Mouse (Mus musculus) kidney, postnatal 0 days (tissue): ENCODE measurements at regions not wholly inside any gene's neighbourhood (a gene's known extent, or its start where the extent isn't known, plus 50 kb on each side); places are given as distances from the start of the nearest gene placed in this dataset.

Source experiments
- ATAC-seq: fragments of 200-750 bp; cut with Nextera tagmentation; replicated peaks from 2 replicates; pipeline ENCODE4 v1.8.0; 2017; ENCODE audit warnings: low read depth, moderate number of reproducible peaks, moderate TSS enrichment, moderate library complexity; ENCODE audit not compliant: low FRiP score
- DNase-seq: peaks from one replicate; pipeline ENCODE4 v3.0.0-alpha.2; 2016; ENCODE audit warnings: low spot score
- H3K27ac ChIP-seq: fragments of 300-500 bp; sonication (generic); 2 replicates; pipeline ENCODE4 v1.5.1; 2014; ENCODE audit warnings: mild to moderate bottlenecking
- H3K27me3 ChIP-seq: fragments of 300-500 bp; sonication (generic); 2 replicates; pipeline ENCODE4 v1.6.1; 2014; ENCODE audit warnings: low read length, mixed read lengths; ENCODE audit not compliant: insufficient read depth
- H3K36me3 ChIP-seq: fragments of 300-500 bp; sonication (generic); 2 replicates; pipeline ENCODE4 v1.6.1; 2014; ENCODE audit warnings: low read length, mixed read lengths; ENCODE audit not compliant: insufficient read depth
- H3K4me1 ChIP-seq: fragments of 300-500 bp; sonication (generic); replicated peaks from 2 replicates; pipeline ENCODE4 v1.6.1; 2014; ENCODE audit warnings: antibody characterized with exemption, low read length, mixed read lengths; ENCODE audit not compliant: insufficient read depth
- H3K4me2 ChIP-seq: fragments of 300-500 bp; sonication (generic); 2 replicates; pipeline ENCODE4 v1.6.1; 2014; ENCODE audit warnings: mild to moderate bottlenecking, low read length, moderate library complexity, mixed read lengths
- H3K4me3 ChIP-seq: fragments of 300-500 bp; sonication (generic); replicated peaks from 2 replicates; pipeline ENCODE4 v1.5.1; 2014; ENCODE audit warnings: low read depth, low read length
- H3K9ac ChIP-seq: fragments of 300-500 bp; sonication (generic); 2 replicates; pipeline ENCODE4 v1.6.1; 2014; ENCODE audit warnings: low read depth, low read length
- H3K9me3 ChIP-seq: fragments of 300-500 bp; sonication (generic); replicated peaks from 2 replicates; pipeline ENCODE4 v1.6.1; 2016; ENCODE audit warnings: low read length, inconsistent platforms, mixed read lengths
- CTCF ChIP-seq: IDR thresholded peaks from 2 replicates; pipeline ENCODE4 v1.5.1; 2016; ENCODE audit warnings: antibody characterized with exemption, low read depth, mild to moderate bottlenecking, moderate library complexity
- WGBS: fragments of 180-500 bp; shearing (Covaris S2); extraction: QIAGEN DNeasy Blood & Tissue Kit; methylation state at CpG from one replicate; pipeline ENCODE4 v1.1.7; 2014; 5-methylcytosine and 5-hydroxymethylcytosine counted together

- no peaks in the 10 kb centered on the region for H3K27me3 ChIP-seq
- H3K9ac ChIP-seq: no peak overlapping the region
- H3K36me3 ChIP-seq: no peaks in the 10 kb centered on the region
- H3K4me2 ChIP-seq: no peak overlapping the region
- no peaks in the 10 kb centered on the region for H3K4me1 ChIP-seq
- H3K9me3 ChIP-seq: no peaks in the 10 kb centered on the region
- no peak for TF ChIP-seq CTCF
- H3K4me3 ChIP-seq: no peak overlapping the region
- WGBS: 56% methylated on average over 2 of the region's 2 CpGs
- peak; percentile 64 for DNase-seq
- no peak for ATAC-seq
- no peak overlapping the region for H3K27ac ChIP-seq
Observed at GRCm38 (mm10) chr3:81482742-81483141, 446.5 kb downstream of the Pdgfc start.

GRCm38 (mm10) chr3:81483363-81483762 lies 447.1 kb downstream of the Pdgfc start:
- 45% methylated on average over 2 of the region's 2 CpGs for WGBS

GRCm38 (mm10) chr3:81505316-81505715 lies 427.1 kb upstream of the Ctso start:
- ATAC-seq (no peak), DNase-seq (no peak)
- Histone ChIP-seq H3K4me3 (no peak overlapping the region), H3K27me3 (no peaks in the 10 kb centered on the region), H3K36me3 (no peaks in the 10 kb centered on the region), H3K4me1 (no peaks in the 10 kb centered on the region), H3K4me2 (no peak overlapping the region), H3K9ac (no peak overlapping the region), H3K27ac (no peak overlapping the region), H3K9me3 (no peaks in the 10 kb centered on the region)
- 71% methylated on average over 1 of the region's 1 CpGs for WGBS
- no peak for TF ChIP-seq CTCF

More at GRCm38 (mm10) chr3:81483363-81483762, 447.1 kb downstream of the Pdgfc start:
- peak; percentile 61 for DNase-seq
- no peaks in the 10 kb centered on the region for H3K9me3 ChIP-seq
- ATAC-seq: peak; percentile 65; the same call in 1 of the 2 replicates
- H3K27ac ChIP-seq: no peak overlapping the region
- no peak overlapping the region for H3K4me3 ChIP-seq
- no peaks in the 10 kb centered on the region for H3K27me3 ChIP-seq
- H3K4me2 ChIP-seq: no peak overlapping the region
- no peaks in the 10 kb centered on the region for H3K36me3 ChIP-seq
- H3K9ac ChIP-seq: no peak overlapping the region
- no peaks in the 10 kb centered on the region for H3K4me1 ChIP-seq
- peak; percentile 75 for TF ChIP-seq CTCF

GRCm38 (mm10) chr3:81508611-81509010 lies 423.8 kb upstream of the Ctso start:
- no peak for TF ChIP-seq CTCF
- H3K4me3 ChIP-seq: no peak overlapping the region
- no peaks in the 10 kb centered on the region for H3K27me3 ChIP-seq
- H3K9me3 ChIP-seq: no peaks in the 10 kb centered on the region
- H3K4me2 ChIP-seq: no peak overlapping the region
- H3K4me1 ChIP-seq: no peaks in the 10 kb centered on the region
- no peaks in the 10 kb centered on the region for H3K36me3 ChIP-seq
- H3K9ac ChIP-seq: no peak overlapping the region
- 21% methylated on average over 2 of the region's 2 CpGs for WGBS
- ATAC-seq (no peak), DNase-seq (no peak)
- no peak overlapping the region for H3K27ac ChIP-seq

- H3K9ac ChIP-seq: no peak overlapping the region
- H3K27ac ChIP-seq: no peak overlapping the region
- TF ChIP-seq CTCF: no peak
- DNase-seq (no peak), ATAC-seq (no peak)
- H3K4me3 ChIP-seq: no peak overlapping the region
- H3K9me3 ChIP-seq: no peaks in the 10 kb centered on the region
- H3K27me3 ChIP-seq: no peaks in the 10 kb centered on the region
- H3K4me1 ChIP-seq: no peaks in the 10 kb centered on the region
- 74% methylated on average over 4 of the region's 4 CpGs for WGBS
- no peak overlapping the region for H3K4me2 ChIP-seq
- H3K36me3 ChIP-seq: no peaks in the 10 kb centered on the region
Observed at GRCm38 (mm10) chr3:81521804-81522203, 410.6 kb upstream of the Ctso start.

GRCm38 (mm10) chr3:81530872-81531271 lies 401.5 kb upstream of the Ctso start:
- H3K36me3 ChIP-seq: no peaks in the 10 kb centered on the region
- DNase-seq: no peak
- no peak for ATAC-seq

More at GRCm38 (mm10) chr3:81530872-81531271, 401.5 kb upstream of the Ctso start:
- 92% methylated on average over 1 of the region's 1 CpGs for WGBS
- H3K27ac ChIP-seq: no peak overlapping the region
- no peaks in the 10 kb centered on the region for H3K27me3 ChIP-seq
- H3K4me2 ChIP-seq: no peak overlapping the region
- TF ChIP-seq CTCF: no peak
- no peak overlapping the region for H3K4me3 ChIP-seq
- H3K9ac ChIP-seq: no peak overlapping the region
- no peaks in the 10 kb centered on the region for H3K4me1 ChIP-seq
- no peaks in the 10 kb centered on the region for H3K9me3 ChIP-seq
